Mouse (Mus musculus) embryonic facial prominence, embryonic 12.5 days (tissue): ENCODE measurements around the gene Htra3. TPM values are rescaled to one million over a fixed set of nuclear protein-coding genes. Genes with fewer than 3 reads are reported as not detected.

Experiments
- ATAC-seq: fragments of 200-750 bp; cut with Nextera tagmentation; 2 replicates; pipeline ENCODE4 v1.8.0; 2017; ENCODE audit not compliant: insufficient number of reproducible peaks, insufficient read depth, low FRiP score, low TSS enrichment
- H3K27ac ChIP-seq: fragments of 300-500 bp; sonication (generic); 2 replicates; pipeline ENCODE4 v1.5.1; 2016; ENCODE audit warnings: mild to moderate bottlenecking
- H3K27me3 ChIP-seq: fragments of 300-500 bp; sonication (generic); 2 replicates; pipeline ENCODE4 v1.6.1; 2016; ENCODE audit warnings: mild to moderate bottlenecking, moderate library complexity
- H3K36me3 ChIP-seq: fragments of 300-500 bp; sonication (generic); 2 replicates; pipeline ENCODE4 v1.6.1; 2016; ENCODE audit warnings: mild to moderate bottlenecking
- H3K4me1 ChIP-seq: fragments of 300-500 bp; sonication (generic); 2 replicates; pipeline ENCODE4 v1.6.1; 2016
- H3K4me2 ChIP-seq: fragments of 300-500 bp; sonication (generic); replicated peaks from 2 replicates; pipeline ENCODE4 v1.6.1; 2016; ENCODE audit warnings: mild to moderate bottlenecking, moderate library complexity
- H3K4me3 ChIP-seq: fragments of 300-500 bp; sonication (generic); 2 replicates; pipeline ENCODE4 v1.5.1; 2016; ENCODE audit warnings: mild to moderate bottlenecking
- H3K9ac ChIP-seq: fragments of 300-500 bp; sonication (generic); 2 replicates; pipeline ENCODE4 v1.6.1; 2016; ENCODE audit warnings: mild to moderate bottlenecking, moderate library complexity
- H3K9me3 ChIP-seq: fragments of 300-500 bp; sonication (generic); 2 replicates; pipeline ENCODE4 v1.6.1; 2016; ENCODE audit warnings: mild to moderate bottlenecking, moderate library complexity
- WGBS: fragments of 180-500 bp; shearing (Covaris S2); methylation state at CpG from one replicate; pipeline ENCODE4 v1.1.7; 2016; 5-methylcytosine and 5-hydroxymethylcytosine counted together
- polyA plus RNA-seq: library from polyadenylated mRNA; unstranded; fragments of >200 nt; fragmentation: Nextera tagmentation; extraction: Ambion mirVana; gene quantifications from 2 replicates; pipeline ENCODE4 v1.2.1, GENCODE M21; 2016

The Htra3 gene
- polyA plus RNA-seq, 1 experiment from 2014 or later: 5.7 TPM

- H3K4me2 ChIP-seq: no peak overlapping the region
- 0 out of 2 replicates have a peak, but pooled peaks cover 2% of the 10 kb centered on the region for H3K27me3 ChIP-seq
- H3K9me3 ChIP-seq: no peaks in the 10 kb centered on the region
- no peak for ATAC-seq
- no peak overlapping the region for H3K9ac ChIP-seq
- H3K27ac ChIP-seq: no peak overlapping the region
- H3K4me3 ChIP-seq: no peak overlapping the region
- WGBS: 57% methylated on average over 11 of the region's 11 CpGs
- H3K36me3 ChIP-seq: no peaks in the 10 kb centered on the region
- H3K4me1 ChIP-seq: peaks cover 6% of the 10 kb centered on the region; the same call in 1 of the 2 replicates
These were observed 11.7 kb upstream of the Htra3 start for GRCm38 (mm10) chr5:35691246-35691645.

- H3K4me2 ChIP-seq: no peak overlapping the region
- 0 out of 2 replicates have a peak, but pooled peaks cover 2% of the 10 kb centered on the region for H3K27me3 ChIP-seq
- ATAC-seq: no peak
- 81% methylated on average over 8 of the region's 8 CpGs for WGBS
- H3K36me3 ChIP-seq: no peaks in the 10 kb centered on the region
- no peaks in the 10 kb centered on the region for H3K9me3 ChIP-seq
- H3K27ac ChIP-seq: no peak overlapping the region
- H3K4me1 ChIP-seq: peaks cover 6% of the 10 kb centered on the region; the same call in 1 of the 2 replicates
- no peak overlapping the region for H3K9ac ChIP-seq
- H3K4me3 ChIP-seq: no peak overlapping the region
These were observed 11.0 kb upstream of the Htra3 start for GRCm38 (mm10) chr5:35690485-35691165.

GRCm38 (mm10) chr5:35689374-35689773, 9.8 kb upstream of the Htra3 start:
- H3K9me3 ChIP-seq: no peaks in the 10 kb centered on the region

GRCm38 (mm10) chr5:35688851-35689250, 9.3 kb upstream of the Htra3 start:
- H3K27me3 ChIP-seq: 0 out of 2 replicates have a peak, but pooled peaks cover 2% of the 10 kb centered on the region
- H3K9ac ChIP-seq: no peak overlapping the region
- H3K4me1 ChIP-seq: peaks cover 6% of the 10 kb centered on the region; the same call in 1 of the 2 replicates
- H3K4me2 ChIP-seq: no peak overlapping the region
- H3K9me3 ChIP-seq: no peaks in the 10 kb centered on the region
- H3K27ac ChIP-seq: no peak overlapping the region
- H3K36me3 ChIP-seq: no peaks in the 10 kb centered on the region
- H3K4me3 ChIP-seq: no peak overlapping the region
- no peak for ATAC-seq
- 76% methylated on average over 2 of the region's 2 CpGs for WGBS

More at GRCm38 (mm10) chr5:35689374-35689773, 9.8 kb upstream of the Htra3 start:
- peaks cover 6% of the 10 kb centered on the region; the same call in 1 of the 2 replicates for H3K4me1 ChIP-seq
- H3K36me3 ChIP-seq: no peaks in the 10 kb centered on the region
- H3K9ac ChIP-seq: no peak overlapping the region
- H3K4me3 ChIP-seq: no peak overlapping the region
- ATAC-seq: no peak
- no peak overlapping the region for H3K27ac ChIP-seq
- H3K4me2 ChIP-seq: no peak overlapping the region
- H3K27me3 ChIP-seq: 0 out of 2 replicates have a peak, but pooled peaks cover 2% of the 10 kb centered on the region

- no peak for ATAC-seq
- H3K9ac ChIP-seq: no peak overlapping the region
- no peaks in the 10 kb centered on the region for H3K27me3 ChIP-seq
- H3K4me1 ChIP-seq: peaks cover 6% of the 10 kb centered on the region; the same call in 1 of the 2 replicates
- H3K36me3 ChIP-seq: no peaks in the 10 kb centered on the region
- H3K27ac ChIP-seq: no peak overlapping the region
- H3K9me3 ChIP-seq: no peaks in the 10 kb centered on the region
- no peak overlapping the region for H3K4me3 ChIP-seq
- 48% methylated on average over 5 of the region's 5 CpGs for WGBS
- H3K4me2 ChIP-seq: no peak overlapping the region
These were observed 7.5 kb upstream of the Htra3 start for GRCm38 (mm10) chr5:35687098-35687497.

- Histone ChIP-seq H3K4me2 (no peak overlapping the region), H3K27ac (no peak overlapping the region), H3K9me3 (no peaks in the 10 kb centered on the region), H3K27me3 (no peaks in the 10 kb centered on the region), H3K4me3 (no peak overlapping the region), H3K4me1 (peaks cover 3% of the 10 kb centered on the region; the same call in 1 of the 2 replicates), H3K36me3 (no peaks in the 10 kb centered on the region), H3K9ac (no peak overlapping the region)
- no peak for ATAC-seq
- WGBS: 69% methylated on average over 4 of the region's 4 CpGs
These were observed 6.8 kb upstream of the Htra3 start for GRCm38 (mm10) chr5:35686336-35686735.

GRCm38 (mm10) chr5:35685079-35685478, 5.5 kb upstream of the Htra3 start:
- H3K36me3 ChIP-seq: no peaks in the 10 kb centered on the region
- no peak overlapping the region for H3K9ac ChIP-seq
- peaks cover 3% of the 10 kb centered on the region; the same call in 1 of the 2 replicates for H3K4me1 ChIP-seq
- H3K9me3 ChIP-seq: no peaks in the 10 kb centered on the region
- ATAC-seq: no peak
- H3K4me3 ChIP-seq: no peak overlapping the region
- H3K27ac ChIP-seq: no peak overlapping the region
- no peak overlapping the region for H3K4me2 ChIP-seq
- peaks cover 12% of the 10 kb centered on the region for H3K27me3 ChIP-seq
- WGBS: 70% methylated on average over 3 of the region's 3 CpGs

GRCm38 (mm10) chr5:35680958-35681357, 1.4 kb upstream of the Htra3 start:
- Histone ChIP-seq H3K27me3 (peaks cover 50% of the 10 kb centered on the region), H3K27ac (no peak overlapping the region), H3K4me1 (peaks cover 4% of the 10 kb centered on the region), H3K4me2 (no peak overlapping the region), H3K9me3 (no peaks in the 10 kb centered on the region), H3K9ac (no peak overlapping the region), H3K4me3 (no peak overlapping the region), H3K36me3 (no peaks in the 10 kb centered on the region)
- 69% methylated on average over 2 of the region's 2 CpGs for WGBS
- ATAC-seq: no peak

GRCm38 (mm10) chr5:35676964-35677363, 2.6 kb downstream of the Htra3 start:
- Histone ChIP-seq H3K9ac (no peak overlapping the region), H3K36me3 (no peaks in the 10 kb centered on the region), H3K4me1 (peaks cover 26% of the 10 kb centered on the region), H3K27ac (no peak overlapping the region), H3K9me3 (no peaks in the 10 kb centered on the region), H3K27me3 (peaks cover 50% of the 10 kb centered on the region), H3K4me2 (no peak overlapping the region), H3K4me3 (no peak overlapping the region)
- ATAC-seq: no peak
- 80% methylated on average over 7 of the region's 7 CpGs for WGBS

- Histone ChIP-seq H3K4me1 (peaks cover 49% of the 10 kb centered on the region), H3K9me3 (no peaks in the 10 kb centered on the region), H3K36me3 (no peaks in the 10 kb centered on the region), H3K9ac (no peak overlapping the region), H3K27me3 (peaks cover 28% of the 10 kb centered on the region), H3K27ac (peak overlapping the region; percentile 26; the same call in 1 of the 2 replicates), H3K4me3 (no peak overlapping the region), H3K4me2 (no peak overlapping the region)
- 42% methylated on average over 4 of the region's 4 CpGs for WGBS
- no peak for ATAC-seq
These were observed 5.5 kb downstream of the Htra3 start for GRCm38 (mm10) chr5:35674081-35674555.

GRCm38 (mm10) chr5:35673086-35673485, 6.5 kb downstream of the Htra3 start:
- H3K36me3 ChIP-seq: no peaks in the 10 kb centered on the region
- H3K4me2 ChIP-seq: no peak overlapping the region
- H3K9me3 ChIP-seq: no peaks in the 10 kb centered on the region
- ATAC-seq: no peak
- H3K27ac ChIP-seq: peak overlapping the region; percentile 55; the same call in 1 of the 2 replicates
- peaks cover 48% of the 10 kb centered on the region for H3K4me1 ChIP-seq
- peaks cover 17% of the 10 kb centered on the region for H3K27me3 ChIP-seq
- no peak overlapping the region for H3K9ac ChIP-seq
- WGBS: 53% methylated on average over 7 of the region's 7 CpGs
- H3K4me3 ChIP-seq: no peak overlapping the region

- peaks cover 48% of the 10 kb centered on the region for H3K4me1 ChIP-seq
- H3K27me3 ChIP-seq: peaks cover 12% of the 10 kb centered on the region
- peak overlapping the region; percentile 55; the same call in 1 of the 2 replicates for H3K27ac ChIP-seq
- WGBS: 41% methylated on average over 1 of the region's 1 CpGs
- H3K9ac ChIP-seq: no peak overlapping the region
- ATAC-seq: no peak
- H3K4me2 ChIP-seq: no peak overlapping the region
- no peaks in the 10 kb centered on the region for H3K9me3 ChIP-seq
- H3K36me3 ChIP-seq: no peaks in the 10 kb centered on the region
- H3K4me3 ChIP-seq: no peak overlapping the region
These were observed 7.0 kb downstream of the Htra3 start for GRCm38 (mm10) chr5:35672581-35672980.
